Mouse (Mus musculus): Measurements from ENCODE around the gene Il1rl1. TPM values are rescaled to one million over a fixed set of nuclear protein-coding genes. Genes with fewer than 3 reads are reported as not detected.

Gene Il1rl1
- polyA plus RNA-seq, 1 experiment from 2014 or later, result 0.05 TPM

GRCm38 (mm10) chr1:40404682-40405081, 24.7 kb upstream of the Il1rl1 start:
- Histone ChIP-seq H3K36me3 (ENCODE audit: control insufficient read depth, insufficient read depth, low read length) (no peaks in the 10 kb centered on the region), H3K4me2 (ENCODE audit: low read depth, low read length, severe bottlenecking) (no peak overlapping the region), H3K27me3 (ENCODE audit: control insufficient read depth, insufficient read depth, low read length) (no peaks in the 10 kb centered on the region), H3K9me3 (ENCODE audit: control insufficient read depth, low read length) (no peaks in the 10 kb centered on the region), H3K27ac (ENCODE audit: low read depth, low read length) (no peak overlapping the region), H3K4me1 (replicated peaks; ENCODE audit: control insufficient read depth, insufficient read depth, low read length) (no peaks in the 10 kb centered on the region), H3K9ac (ENCODE audit: low read length) (no peak overlapping the region), H3K4me3 (ENCODE audit: low read depth, low read length) (no peak overlapping the region)
- 80% methylated on average over 7 of the region's 7 CpGs for WGBS
- no peak for ATAC-seq (replicated peaks; ENCODE audit: low FRiP score)
- DNase-seq (ENCODE audit: low spot score), result no peak

GRCm38 (mm10) chr1:40409882-40410281, 19.5 kb upstream of the Il1rl1 start:
- Histone ChIP-seq H3K27ac (ENCODE audit: low read depth, low read length) (no peak overlapping the region), H3K4me2 (ENCODE audit: low read depth, low read length, severe bottlenecking) (no peak overlapping the region), H3K4me3 (ENCODE audit: low read depth, low read length) (no peak overlapping the region), H3K4me1 (replicated peaks; ENCODE audit: control insufficient read depth, insufficient read depth, low read length) (no peaks in the 10 kb centered on the region), H3K9me3 (ENCODE audit: control insufficient read depth, low read length) (no peaks in the 10 kb centered on the region), H3K27me3 (ENCODE audit: control insufficient read depth, insufficient read depth, low read length) (no peaks in the 10 kb centered on the region), H3K36me3 (ENCODE audit: control insufficient read depth, insufficient read depth, low read length) (no peaks in the 10 kb centered on the region), H3K9ac (ENCODE audit: low read length) (no peak overlapping the region)
- 67% methylated on average over 1 of the region's 1 CpGs for WGBS
- DNase-seq (ENCODE audit: low spot score), result no peak
- ATAC-seq (replicated peaks; ENCODE audit: low FRiP score), result no peak

- Histone ChIP-seq H3K4me2 (ENCODE audit: low read depth, low read length, severe bottlenecking) (no peak overlapping the region), H3K9ac (ENCODE audit: low read length) (no peak overlapping the region), H3K36me3 (ENCODE audit: control insufficient read depth, insufficient read depth, low read length) (no peaks in the 10 kb centered on the region), H3K27me3 (ENCODE audit: control insufficient read depth, insufficient read depth, low read length) (no peaks in the 10 kb centered on the region), H3K4me1 (replicated peaks; ENCODE audit: control insufficient read depth, insufficient read depth, low read length) (no peaks in the 10 kb centered on the region), H3K27ac (ENCODE audit: low read depth, low read length) (no peak overlapping the region), H3K9me3 (ENCODE audit: control insufficient read depth, low read length) (no peaks in the 10 kb centered on the region), H3K4me3 (ENCODE audit: low read depth, low read length) (no peak overlapping the region)
- no peak for DNase-seq (ENCODE audit: low spot score)
- ATAC-seq (replicated peaks; ENCODE audit: low FRiP score), result no peak
- 90% methylated on average over 1 of the region's 1 CpGs for WGBS
These were observed 16.3 kb upstream of the Il1rl1 start for GRCm38 (mm10) chr1:40413039-40413438.

- H3K27ac ChIP-seq (ENCODE audit: low read depth, low read length), result no peak overlapping the region
- H3K4me2 ChIP-seq (ENCODE audit: low read depth, low read length, severe bottlenecking), result no peak overlapping the region
- whole genome bisulfite sequencing, result 92% methylated on average over 7 of the region's 7 CpGs
- H3K36me3 ChIP-seq (ENCODE audit: control insufficient read depth, insufficient read depth, low read length), result no peaks in the 10 kb centered on the region
- ATAC-seq (replicated peaks; ENCODE audit: low FRiP score) (no peak), DNase-seq (ENCODE audit: low spot score) (no peak)
- no peaks in the 10 kb centered on the region for H3K4me1 ChIP-seq (replicated peaks; ENCODE audit: control insufficient read depth, insufficient read depth, low read length)
- no peaks in the 10 kb centered on the region for H3K27me3 ChIP-seq (ENCODE audit: control insufficient read depth, insufficient read depth, low read length)
- H3K4me3 ChIP-seq (ENCODE audit: low read depth, low read length), result no peak overlapping the region
- H3K9me3 ChIP-seq (ENCODE audit: control insufficient read depth, low read length), result no peaks in the 10 kb centered on the region
- no peak overlapping the region for H3K9ac ChIP-seq (ENCODE audit: low read length)
These were observed 15.1 kb upstream of the Il1rl1 start for GRCm38 (mm10) chr1:40414276-40414675.

- DNase-seq (ENCODE audit: low spot score), result no peak
- no peak overlapping the region for H3K9ac ChIP-seq (ENCODE audit: low read length)
- H3K4me3 ChIP-seq (ENCODE audit: low read depth, low read length), result no peak overlapping the region
- H3K27me3 ChIP-seq (ENCODE audit: control insufficient read depth, insufficient read depth, low read length), result no peaks in the 10 kb centered on the region
- H3K4me1 ChIP-seq (replicated peaks; ENCODE audit: control insufficient read depth, insufficient read depth, low read length), result no peaks in the 10 kb centered on the region
- no peak for ATAC-seq (replicated peaks; ENCODE audit: low FRiP score)
- H3K27ac ChIP-seq (ENCODE audit: low read depth, low read length), result no peak overlapping the region
- H3K36me3 ChIP-seq (ENCODE audit: control insufficient read depth, insufficient read depth, low read length), result no peaks in the 10 kb centered on the region
- 73% methylated on average over 7 of the region's 7 CpGs for WGBS
- H3K9me3 ChIP-seq (ENCODE audit: control insufficient read depth, low read length), result no peaks in the 10 kb centered on the region
- no peak overlapping the region for H3K4me2 ChIP-seq (ENCODE audit: low read depth, low read length, severe bottlenecking)
These were observed 14.3 kb upstream of the Il1rl1 start for GRCm38 (mm10) chr1:40414863-40415656.

- 93% methylated on average over 2 of the region's 2 CpGs for WGBS
- no peaks in the 10 kb centered on the region for H3K27me3 ChIP-seq (ENCODE audit: control insufficient read depth, insufficient read depth, low read length)
- no peak overlapping the region for H3K4me2 ChIP-seq (ENCODE audit: low read depth, low read length, severe bottlenecking)
- ATAC-seq (replicated peaks; ENCODE audit: low FRiP score) (no peak), DNase-seq (ENCODE audit: low spot score) (no peak)
- H3K9me3 ChIP-seq (ENCODE audit: control insufficient read depth, low read length), result no peaks in the 10 kb centered on the region
- no peak overlapping the region for H3K27ac ChIP-seq (ENCODE audit: low read depth, low read length)
- no peaks in the 10 kb centered on the region for H3K4me1 ChIP-seq (replicated peaks; ENCODE audit: control insufficient read depth, insufficient read depth, low read length)
- no peaks in the 10 kb centered on the region for H3K36me3 ChIP-seq (ENCODE audit: control insufficient read depth, insufficient read depth, low read length)
- no peak overlapping the region for H3K4me3 ChIP-seq (ENCODE audit: low read depth, low read length)
- no peak overlapping the region for H3K9ac ChIP-seq (ENCODE audit: low read length)
These were observed 12.3 kb upstream of the Il1rl1 start for GRCm38 (mm10) chr1:40417034-40417433.

- WGBS, result 82% methylated on average over 5 of the region's 5 CpGs
These were observed 10.9 kb upstream of the Il1rl1 start for GRCm38 (mm10) chr1:40418512-40418911.

GRCm38 (mm10) chr1:40423892-40424291, 5.5 kb upstream of the Il1rl1 start:
- H3K27me3 ChIP-seq (ENCODE audit: control insufficient read depth, insufficient read depth, low read length), result no peaks in the 10 kb centered on the region
- no peak overlapping the region for H3K4me2 ChIP-seq (ENCODE audit: low read depth, low read length, severe bottlenecking)
- no peaks in the 10 kb centered on the region for H3K4me1 ChIP-seq (replicated peaks; ENCODE audit: control insufficient read depth, insufficient read depth, low read length)
- DNase-seq (ENCODE audit: low spot score), result no peak
- H3K36me3 ChIP-seq (ENCODE audit: control insufficient read depth, insufficient read depth, low read length), result no peaks in the 10 kb centered on the region
- H3K9ac ChIP-seq (ENCODE audit: low read length), result no peak overlapping the region
- H3K4me3 ChIP-seq (ENCODE audit: low read depth, low read length), result no peak overlapping the region
- ATAC-seq (replicated peaks; ENCODE audit: low FRiP score), result no peak
- H3K9me3 ChIP-seq (ENCODE audit: control insufficient read depth, low read length), result no peaks in the 10 kb centered on the region
- no peak overlapping the region for H3K27ac ChIP-seq (ENCODE audit: low read depth, low read length)
- 86% methylated on average over 6 of the region's 6 CpGs for WGBS

More at GRCm38 (mm10) chr1:40418512-40418911, 10.9 kb upstream of the Il1rl1 start:
- no peaks in the 10 kb centered on the region for H3K4me1 ChIP-seq (replicated peaks; ENCODE audit: control insufficient read depth, insufficient read depth, low read length)
- H3K36me3 ChIP-seq (ENCODE audit: control insufficient read depth, insufficient read depth, low read length), result no peaks in the 10 kb centered on the region
- no peak overlapping the region for H3K4me2 ChIP-seq (ENCODE audit: low read depth, low read length, severe bottlenecking)
- no peak overlapping the region for H3K27ac ChIP-seq (ENCODE audit: low read depth, low read length)
- no peak for DNase-seq (ENCODE audit: low spot score)
- H3K4me3 ChIP-seq (ENCODE audit: low read depth, low read length), result no peak overlapping the region
- no peak for ATAC-seq (replicated peaks; ENCODE audit: low FRiP score)
- no peaks in the 10 kb centered on the region for H3K27me3 ChIP-seq (ENCODE audit: control insufficient read depth, insufficient read depth, low read length)
- no peak overlapping the region for H3K9ac ChIP-seq (ENCODE audit: low read length)
- no peaks in the 10 kb centered on the region for H3K9me3 ChIP-seq (ENCODE audit: control insufficient read depth, low read length)

GRCm38 (mm10) chr1:40427270-40427669, 2.1 kb upstream of the Il1rl1 start:
- 93% methylated on average over 9 of the region's 9 CpGs for WGBS
- Histone ChIP-seq H3K4me2 (ENCODE audit: low read depth, low read length, severe bottlenecking) (no peak overlapping the region), H3K36me3 (ENCODE audit: control insufficient read depth, insufficient read depth, low read length) (no peaks in the 10 kb centered on the region), H3K27me3 (ENCODE audit: control insufficient read depth, insufficient read depth, low read length) (no peaks in the 10 kb centered on the region), H3K9ac (ENCODE audit: low read length) (no peak overlapping the region), H3K27ac (ENCODE audit: low read depth, low read length) (no peak overlapping the region), H3K4me1 (replicated peaks; ENCODE audit: control insufficient read depth, insufficient read depth, low read length) (no peaks in the 10 kb centered on the region), H3K9me3 (ENCODE audit: control insufficient read depth, low read length) (no peaks in the 10 kb centered on the region), H3K4me3 (ENCODE audit: low read depth, low read length) (no peak overlapping the region)
- DNase-seq (ENCODE audit: low spot score), result no peak
- no peak for ATAC-seq (replicated peaks; ENCODE audit: low FRiP score)

Measured in forebrain, embryonic 11.5 days (tissue).